Mouse (Mus musculus) intestine, embryonic 16.5 days (tissue): ENCODE results near the gene Slc25a13. TPM values are rescaled to one million over a fixed set of nuclear protein-coding genes. Genes with fewer than 3 reads are reported as not detected.
"Not testable (repeated sequence)": the region's sequence is repeated elsewhere in the genome, so short reads cannot be mapped to it uniquely, and the experiment has no call there.

ENCODE experiments used
- ATAC-seq: fragments of 200-750 bp; cut with Nextera tagmentation; 2 replicates; pipeline ENCODE4 v1.8.0; 2017; ENCODE audit warnings: moderate TSS enrichment, moderate library complexity
- H3K27ac ChIP-seq: fragments of 300-500 bp; sonication (generic); 2 replicates; pipeline ENCODE4 v1.5.1; 2014; ENCODE audit warnings: mild to moderate bottlenecking, low read length
- H3K27me3 ChIP-seq: fragments of 300-500 bp; sonication (generic); replicated peaks from 2 replicates; pipeline ENCODE4 v1.6.1; 2014; ENCODE audit warnings: low read length, control low read depth, mixed read lengths; ENCODE audit not compliant: control insufficient read depth, insufficient read depth
- H3K36me3 ChIP-seq: fragments of 300-500 bp; sonication (generic); 2 replicates; pipeline ENCODE4 v1.6.1; 2014; ENCODE audit warnings: low read length, control low read depth; ENCODE audit not compliant: control insufficient read depth, insufficient read depth
- H3K4me1 ChIP-seq: fragments of 300-500 bp; sonication (generic); 2 replicates; pipeline ENCODE4 v1.6.1; 2014; ENCODE audit warnings: low read length, control low read depth, mixed read lengths; ENCODE audit not compliant: control insufficient read depth, insufficient read depth
- H3K4me2 ChIP-seq: fragments of 300-500 bp; sonication (generic); 2 replicates; pipeline ENCODE4 v1.6.1; 2014; ENCODE audit warnings: low read depth, low read length, control low read depth
- H3K4me3 ChIP-seq: fragments of 300-500 bp; sonication (generic); 2 replicates; pipeline ENCODE4 v1.5.1; 2014; ENCODE audit warnings: mild to moderate bottlenecking, low read length
- H3K9ac ChIP-seq: fragments of 300-500 bp; sonication (generic); 2 replicates; pipeline ENCODE4 v1.6.1; 2014; ENCODE audit warnings: low read depth, low read length
- H3K9me3 ChIP-seq: fragments of 300-500 bp; sonication (generic); 2 replicates; pipeline ENCODE4 v1.6.1; 2016; ENCODE audit warnings: low read length, control low read depth; ENCODE audit not compliant: control insufficient read depth
- WGBS: fragments of 180-500 bp; shearing (Covaris S2); extraction: QIAGEN DNeasy Blood & Tissue Kit; methylation state at CpG from one replicate; pipeline ENCODE4 v1.1.7; 2014; 5-methylcytosine and 5-hydroxymethylcytosine counted together
- polyA plus RNA-seq: library from polyadenylated mRNA; unstranded; fragments of >200 nt; fragmentation: Nextera tagmentation; extraction: Ambion mirVana; gene quantifications from 2 replicates; pipeline ENCODE4 v1.2.1, GENCODE M21; 2015

Slc25a13 gene
- polyA plus RNA-seq, 1 experiment from 2014 or later = 53.1 TPM

- Histone ChIP-seq H3K9ac (no peak overlapping the region), H3K9me3 (no peaks in the 10 kb centered on the region), H3K4me3 (no peak overlapping the region), H3K27me3 (no peaks in the 10 kb centered on the region), H3K4me1 (0 out of 2 replicates have a peak, but pooled peaks cover 2% of the 10 kb centered on the region), H3K27ac (no peak overlapping the region), H3K36me3 (no peaks in the 10 kb centered on the region; the same call in 1 of the 2 replicates), H3K4me2 (no peak overlapping the region)
- no peak for ATAC-seq
- 56% methylated on average over 3 of the region's 3 CpGs for WGBS
Measured at GRCm38 (mm10) chr6:6207836-6208235, 9.1 kb downstream of the Slc25a13 start.

- 53% methylated on average over 1 of the region's 1 CpGs for WGBS
- Histone ChIP-seq H3K4me1 (0 out of 2 replicates have a peak, but pooled peaks cover 2% of the 10 kb centered on the region), H3K4me2 (no peak overlapping the region), H3K9ac (no peak overlapping the region), H3K9me3 (no peaks in the 10 kb centered on the region), H3K27me3 (no peaks in the 10 kb centered on the region), H3K36me3 (no peaks in the 10 kb centered on the region; the same call in 1 of the 2 replicates), H3K27ac (no peak overlapping the region), H3K4me3 (no peak overlapping the region)
- peak; percentile 49; the same call in 1 of the 2 replicates for ATAC-seq
Measured at GRCm38 (mm10) chr6:6207395-6207794, 9.6 kb downstream of the Slc25a13 start.

GRCm38 (mm10) chr6:6205599-6206165 lies 11.3 kb downstream of the Slc25a13 start:
- Histone ChIP-seq H3K27ac (no peak overlapping the region), H3K9me3 (no peaks in the 10 kb centered on the region), H3K4me2 (no peak overlapping the region), H3K36me3 (no peaks in the 10 kb centered on the region; the same call in 1 of the 2 replicates), H3K27me3 (no peaks in the 10 kb centered on the region), H3K4me3 (no peak overlapping the region), H3K4me1 (0 out of 2 replicates have a peak, but pooled peaks cover 2% of the 10 kb centered on the region), H3K9ac (no peak overlapping the region)
- 65% methylated on average over 3 of the region's 3 CpGs for WGBS
- ATAC-seq = peak; percentile 37

- H3K4me1 ChIP-seq = no peaks in the 10 kb centered on the region
- no peak overlapping the region for H3K4me3 ChIP-seq
- no peak overlapping the region for H3K9ac ChIP-seq
- no peaks in the 10 kb centered on the region for H3K9me3 ChIP-seq
- no peaks in the 10 kb centered on the region for H3K27me3 ChIP-seq
- H3K4me2 ChIP-seq = no peak overlapping the region
- no peak overlapping the region for H3K27ac ChIP-seq
- WGBS = 78% methylated on average over 6 of the region's 6 CpGs
- ATAC-seq = no peak
- no peaks in the 10 kb centered on the region; the same call in none of the 2 replicates for H3K36me3 ChIP-seq
Measured at GRCm38 (mm10) chr6:6202451-6202850, 14.5 kb downstream of the Slc25a13 start.

GRCm38 (mm10) chr6:6201977-6202376 lies 15.0 kb downstream of the Slc25a13 start:
- H3K9me3 ChIP-seq = no peaks in the 10 kb centered on the region
- H3K36me3 ChIP-seq = no peaks in the 10 kb centered on the region; the same call in 1 of the 2 replicates
- H3K9ac ChIP-seq = no peak overlapping the region
- H3K4me3 ChIP-seq = no peak overlapping the region
- H3K27ac ChIP-seq = no peak overlapping the region
- no peaks in the 10 kb centered on the region for H3K4me1 ChIP-seq
- H3K4me2 ChIP-seq = no peak overlapping the region
- no peaks in the 10 kb centered on the region for H3K27me3 ChIP-seq
- ATAC-seq = no peak
- 81% methylated on average over 5 of the region's 5 CpGs for WGBS

GRCm38 (mm10) chr6:6199138-6199870 lies 17.7 kb downstream of the Slc25a13 start:
- no peak overlapping the region for H3K9ac ChIP-seq
- no peak overlapping the region for H3K4me3 ChIP-seq
- no peaks in the 10 kb centered on the region for H3K27me3 ChIP-seq
- WGBS = 88% methylated on average over 10 of the region's 10 CpGs
- no peak for ATAC-seq
- no peaks in the 10 kb centered on the region; the same call in 1 of the 2 replicates for H3K36me3 ChIP-seq
- no peaks in the 10 kb centered on the region for H3K4me1 ChIP-seq
- H3K9me3 ChIP-seq = no peaks in the 10 kb centered on the region
- no peak overlapping the region for H3K27ac ChIP-seq
- H3K4me2 ChIP-seq = no peak overlapping the region

- not testable (repeated sequence) for H3K4me2 ChIP-seq, H3K4me3 ChIP-seq, H3K27ac ChIP-seq, H3K27me3 ChIP-seq, H3K4me1 ChIP-seq, H3K9ac ChIP-seq, ATAC-seq, H3K9me3 ChIP-seq, H3K36me3 ChIP-seq
- WGBS = 90% methylated on average over 3 of the region's 3 CpGs
Measured at GRCm38 (mm10) chr6:6198056-6198455, 18.9 kb downstream of the Slc25a13 start.

GRCm38 (mm10) chr6:6197339-6197738 lies 19.6 kb downstream of the Slc25a13 start:
- H3K36me3 ChIP-seq = no peaks in the 10 kb centered on the region; the same call in 1 of the 2 replicates
- H3K4me1 ChIP-seq = no peaks in the 10 kb centered on the region
- H3K27me3 ChIP-seq = no peaks in the 10 kb centered on the region
- H3K27ac ChIP-seq = no peak overlapping the region
- H3K4me2 ChIP-seq = no peak overlapping the region
- no peaks in the 10 kb centered on the region for H3K9me3 ChIP-seq
- H3K9ac ChIP-seq = no peak overlapping the region
- H3K4me3 ChIP-seq = no peak overlapping the region
- no peak for ATAC-seq
- WGBS = 75% methylated on average over 6 of the region's 6 CpGs

GRCm38 (mm10) chr6:6196527-6196926 lies 20.4 kb downstream of the Slc25a13 start:
- Histone ChIP-seq H3K27ac (no peak overlapping the region), H3K4me1 (no peaks in the 10 kb centered on the region), H3K4me2 (no peak overlapping the region), H3K9ac (no peak overlapping the region), H3K9me3 (no peaks in the 10 kb centered on the region), H3K36me3 (no peaks in the 10 kb centered on the region; the same call in 1 of the 2 replicates), H3K27me3 (no peaks in the 10 kb centered on the region), H3K4me3 (no peak overlapping the region)
- no peak for ATAC-seq
- 86% methylated on average over 4 of the region's 4 CpGs for WGBS
